Mouse (Mus musculus): ENCODE data around the gene Nlrp1b. TPM values are rescaled to one million over a fixed set of nuclear protein-coding genes. Genes with fewer than 3 reads are reported as not detected.

Gene Nlrp1b
- polyA plus RNA-seq (2015; fragmentation: Illumina TruSeq; extraction: RNeasy Lipid Tissue Mini Kit (QIAGEN cat#74804); ENCODE audit: insufficient read depth, low read depth, low replicate concordance): not detected

GRCm38 (mm10) chr11:71230684-71231480, at the start of gene Nlrp1b:
Gene Nlrp1b (minus strand): TSS chr11:71230733.

GRCm38 (mm10) chr11:71144661-71145060, 85.9 kb downstream of the Nlrp1b start, which contains the start of gene Nlrp1a:
Gene Nlrp1a (minus strand): TSS chr11:71144704.

Other genes with a start within 250 kb of the Nlrp1b start
- gene C1qbp, start 247.7 kb downstream of the Nlrp1b start, polyA plus RNA-seq (2015; fragmentation: Illumina TruSeq; extraction: RNeasy Lipid Tissue Mini Kit (QIAGEN cat#74804); ENCODE audit: insufficient read depth, low read depth, low replicate concordance): 19.2 TPM
- 6.8 TPM for gene Dhx33, start 226.3 kb downstream of the Nlrp1b start, polyA plus RNA-seq (2015; fragmentation: Illumina TruSeq; extraction: RNeasy Lipid Tissue Mini Kit (QIAGEN cat#74804); ENCODE audit: insufficient read depth, low read depth, low replicate concordance)
- 4.7 TPM for gene Mis12, start 211.1 kb downstream of the Nlrp1b start, polyA plus RNA-seq (2015; fragmentation: Illumina TruSeq; extraction: RNeasy Lipid Tissue Mini Kit (QIAGEN cat#74804); ENCODE audit: insufficient read depth, low read depth, low replicate concordance)
- 8.7 TPM for gene Derl2, start 210.9 kb downstream of the Nlrp1b start, polyA plus RNA-seq (2015; fragmentation: Illumina TruSeq; extraction: RNeasy Lipid Tissue Mini Kit (QIAGEN cat#74804); ENCODE audit: insufficient read depth, low read depth, low replicate concordance)
- gene 6330403K07Rik, start 197.2 kb downstream of the Nlrp1b start, polyA plus RNA-seq (2015; fragmentation: Illumina TruSeq; extraction: RNeasy Lipid Tissue Mini Kit (QIAGEN cat#74804); ENCODE audit: insufficient read depth, low read depth, low replicate concordance): not detected
- not detected for gene Nlrp1a, start 86.0 kb downstream of the Nlrp1b start, polyA plus RNA-seq (2015; fragmentation: Illumina TruSeq; extraction: RNeasy Lipid Tissue Mini Kit (QIAGEN cat#74804); ENCODE audit: insufficient read depth, low read depth, low replicate concordance)

All from pancreas, adult 10 weeks (tissue).